ENCODE assay signal across 8 mouse cellular contexts in genomic region chr9:66593613-66593969, GRCm38 (mm10). TPM values are rescaled to one million over a fixed set of nuclear protein-coding genes. Genes with fewer than 3 reads are reported as not detected.
A peak's percentile ranks its signal among the peaks of the same experiment; 100 is the strongest.
DNase-seq lines count a peak whose midpoint lies in the region; ATAC-seq and TF ChIP-seq lines count a peak whose summit lies in the region.

No protein-coding gene starts in this region.

- H3K27me3 ChIP-seq in embryonic facial prominence, embryonic 10.5 days (replicated peaks; ENCODE audit: low read depth, poor library complexity, severe bottlenecking): peaks cover 13% of the 10 kb centered on the region
- H3K27me3 ChIP-seq in hindbrain, embryonic 16.5 days (replicated peaks; ENCODE audit: control insufficient read depth, insufficient read depth, low read length): no peaks in the 10 kb centered on the region
- no peaks in the 10 kb centered on the region for H3K27me3 ChIP-seq in neural tube, embryonic 12.5 days (replicated peaks)

- H3K27ac ChIP-seq in left cerebral cortex, adult 2 months: peak overlapping the region; percentile 12
- H3K27ac ChIP-seq in embryonic facial prominence, embryonic 10.5 days (replicated peaks): 0 out of 2 replicates have a peak overlapping the region, but pooled peaks have one; percentile 99
- H3K27ac ChIP-seq in hindbrain, embryonic 16.5 days (ENCODE audit: low read depth, low read length): peak overlapping the region; percentile 72
- no peak overlapping the region for H3K27ac ChIP-seq in neural tube, embryonic 12.5 days

- peak overlapping the region; percentile 95 for H3K9ac ChIP-seq in hindbrain, embryonic 16.5 days (ENCODE audit: low read depth, low read length)
- peak overlapping the region; percentile 33; the same call in 1 of the 2 replicates for H3K9ac ChIP-seq in neural tube, embryonic 12.5 days

- H3K4me3 ChIP-seq in left cerebral cortex, adult 2 months: peak overlapping the region; percentile 73
- H3K4me3 ChIP-seq in embryonic facial prominence, embryonic 10.5 days: peak overlapping the region; percentile 97
- peak overlapping the region; percentile 80 for H3K4me3 ChIP-seq in hindbrain, embryonic 16.5 days (ENCODE audit: low read length)
- H3K4me3 ChIP-seq in neural tube, embryonic 12.5 days: peak overlapping the region; percentile 96

- intact Hi-C loops in left cerebral cortex, adult 2 months (cut with DNase I): loop anchor here (5.0 to 10.0 kb wide), 3 partner anchors 81 to 329 kb away; partner anchors contain the start of gene Fbxl22
- intact Hi-C loops in left cerebral cortex, postnatal 14 days (cut with DNase I): loop anchor here (5.0 kb wide), 1 partner anchor 81 kb away; the partner anchor contains the start of gene Fbxl22

- ATAC-seq in hindbrain, embryonic 16.5 days: no peak; the same call in 1 of the 2 replicates
- ATAC-seq in neural tube, embryonic 12.5 days (ENCODE audit: low FRiP score, low read depth): no peak; the same call in 1 of the 2 replicates

- no peaks in the 10 kb centered on the region for H3K36me3 ChIP-seq in embryonic facial prominence, embryonic 10.5 days (replicated peaks)
- H3K36me3 ChIP-seq in hindbrain, embryonic 16.5 days (ENCODE audit: control insufficient read depth, insufficient read depth, low read length): no peaks in the 10 kb centered on the region
- H3K36me3 ChIP-seq in neural tube, embryonic 12.5 days: no peaks in the 10 kb centered on the region

- no peak for TF ChIP-seq CTCF in left cerebral cortex, adult 2 months (IDR thresholded peaks at IDR 0.05)

- peak overlapping the region; percentile 76 for H3K4me2 ChIP-seq in hindbrain, embryonic 16.5 days (ENCODE audit: low read length)
- H3K4me2 ChIP-seq in neural tube, embryonic 12.5 days (replicated peaks): peak overlapping the region; percentile 85

- no peaks in the 10 kb centered on the region for H3K9me3 ChIP-seq in embryonic facial prominence, embryonic 10.5 days
- H3K9me3 ChIP-seq in hindbrain, embryonic 16.5 days (ENCODE audit: control insufficient read depth, low read length): no peaks in the 10 kb centered on the region
- no peaks in the 10 kb centered on the region for H3K9me3 ChIP-seq in neural tube, embryonic 12.5 days

- DNase-seq in left cerebral cortex, adult 2 months (ENCODE audit: extremely low spot score in 1 of 2, low spot score in 2 of 2): no peak
- no peak for DNase-seq in left cerebral cortex, postnatal 14 days (ENCODE audit: low spot score in 2 of 2)
- no peak for DNase-seq in embryonic facial prominence, embryonic 10.5 days (ENCODE audit: low spot score)
- no peak for DNase-seq in frontal cortex, postnatal 36 days (ENCODE audit: low spot score in 2 of 2)
- no peak for DNase-seq in frontal cortex, adult 2 months (ENCODE audit: extremely low spot score in 1 of 2, low spot score in 1 of 2)
- DNase-seq in right cerebral cortex, postnatal 10 days (ENCODE audit: low spot score in 2 of 2): no peak

- peaks cover 70% of the 10 kb centered on the region for H3K4me1 ChIP-seq in embryonic facial prominence, embryonic 10.5 days
- H3K4me1 ChIP-seq in hindbrain, embryonic 16.5 days (ENCODE audit: control insufficient read depth, insufficient read depth, low read depth, low read length): peaks cover 21% of the 10 kb centered on the region
- peaks cover 31% of the 10 kb centered on the region for H3K4me1 ChIP-seq in neural tube, embryonic 12.5 days

- WGBS in embryonic facial prominence, embryonic 10.5 days: 11% methylated on average over 12 of the region's 12 CpGs
- 7% methylated on average over 12 of the region's 12 CpGs for whole genome bisulfite sequencing in hindbrain, embryonic 16.5 days
- 9% methylated on average over 12 of the region's 12 CpGs for WGBS in neural tube, embryonic 12.5 days

RNA-seq across cellular contexts. Expression of gene Usp3, which starts 0.6 kb away (rescaled TPM):
- total RNA-seq in left cerebral cortex, adult 2 months (2021): 10 to 100 TPM; 32.5 to 40.0 TPM
- 10 to 100 TPM; 20.2 to 27.1 TPM for total RNA-seq in left cerebral cortex, postnatal 14 days (2021)
- polyA plus RNA-seq in embryonic facial prominence, embryonic 10.5 days (2016; fragmentation: Nextera tagmentation; extraction: Ambion mirVana): 103 and 106 TPM in 2 replicates
- 50.6 and 50.9 TPM in 2 replicates for polyA plus RNA-seq in hindbrain, embryonic 16.5 days (2015; fragmentation: Nextera tagmentation; extraction: Ambion mirVana)
- 93.9 and 99.8 TPM in 2 replicates for polyA plus RNA-seq in neural tube, embryonic 12.5 days (2016; fragmentation: Nextera tagmentation; extraction: Ambion mirVana)
- polyA plus RNA-seq in frontal cortex, adult 2 months (2012; rRNA removed): 38.5 and 41.2 TPM in 2 replicates
